Mouse (Mus musculus) thymus, adult 2 months (tissue): ENCODE data around the gene Cacna2d3. TPM values are rescaled to one million over a fixed set of nuclear protein-coding genes. Genes with fewer than 3 reads are reported as not detected.

Source experiments
- DNase-seq: peaks from one replicate; pipeline ENCODE4 v3.0.0; 2021
- H3K27ac ChIP-seq: fragments of 200-500 bp; 2 replicates; pipeline ENCODE4 v1.5.1; 2012; ENCODE audit warnings: low read length, control low read depth; ENCODE audit not compliant: control insufficient read depth, insufficient read depth
- H3K27me3 ChIP-seq: fragments of 200-500 bp; 2 replicates; pipeline ENCODE4 v1.6.1; 2012; ENCODE audit warnings: mild to moderate bottlenecking, low read length, moderate library complexity, mixed read lengths; ENCODE audit not compliant: control insufficient read depth, insufficient read depth
- H3K36me3 ChIP-seq: fragments of 200-500 bp; 2 replicates; pipeline ENCODE4 v1.6.1; 2012; ENCODE audit warnings: mild to moderate bottlenecking, low read length, moderate library complexity; ENCODE audit not compliant: control insufficient read depth, insufficient read depth
- H3K4me1 ChIP-seq: fragments of 200-500 bp; replicated peaks from 2 replicates; pipeline ENCODE4 v1.6.1; 2012; ENCODE audit warnings: low read length; ENCODE audit not compliant: control insufficient read depth, insufficient read depth
- H3K4me3 ChIP-seq: fragments of 200-500 bp; 2 replicates; pipeline ENCODE4 v1.5.1; 2012; ENCODE audit warnings: mild to moderate bottlenecking, low read length, control low read depth, moderate library complexity; ENCODE audit not compliant: control insufficient read depth, insufficient read depth
- CTCF ChIP-seq: fragments of 200-500 bp; IDR thresholded peaks from 2 replicates; pipeline ENCODE4 v1.5.1; 2012; ENCODE audit warnings: mild to moderate bottlenecking, control low read depth, low read length, moderate library complexity, borderline replicate concordance; ENCODE audit not compliant: control insufficient read depth, poor library complexity, insufficient read depth; ENCODE audit errors: extremely low read depth
- POLR2A ChIP-seq: fragments of 200-500 bp; IDR thresholded peaks from 2 replicates; pipeline ENCODE4 v1.6.1; 2012; ENCODE audit warnings: mild to moderate bottlenecking, low read length, control low read depth, moderate library complexity; ENCODE audit not compliant: control insufficient read depth, poor library complexity, insufficient read depth; ENCODE audit errors: extremely low read depth
- WGBS: fragments of 180-500 bp; shearing (Covaris S2); methylation state at CpG from one replicate; pipeline ENCODE4 v1.1.7; 2018; 5-methylcytosine and 5-hydroxymethylcytosine counted together
- polyA plus RNA-seq: library from polyadenylated mRNA; depleted of rRNA; stranded (reverse); fragments of >200 nt; gene quantifications from 2 replicates; pipeline ENCODE4 v1.2.3, GENCODE M21; 2012

Gene Cacna2d3
- polyA plus RNA-seq, 1 experiment: 0.08 TPM

GRCm38 (mm10) chr14:29403849-29404808 lies 317.5 kb downstream of the Cacna2d3 start:
- 67% methylated on average over 8 of the region's 8 CpGs for WGBS
- no peak for TF ChIP-seq CTCF
- TF ChIP-seq POLR2A: no peak
- no peak for DNase-seq
- Histone ChIP-seq H3K36me3 (no peaks in the 10 kb centered on the region), H3K4me3 (no peak overlapping the region), H3K27ac (no peak overlapping the region), H3K27me3 (no peaks in the 10 kb centered on the region), H3K4me1 (no peaks in the 10 kb centered on the region)

DNA sequence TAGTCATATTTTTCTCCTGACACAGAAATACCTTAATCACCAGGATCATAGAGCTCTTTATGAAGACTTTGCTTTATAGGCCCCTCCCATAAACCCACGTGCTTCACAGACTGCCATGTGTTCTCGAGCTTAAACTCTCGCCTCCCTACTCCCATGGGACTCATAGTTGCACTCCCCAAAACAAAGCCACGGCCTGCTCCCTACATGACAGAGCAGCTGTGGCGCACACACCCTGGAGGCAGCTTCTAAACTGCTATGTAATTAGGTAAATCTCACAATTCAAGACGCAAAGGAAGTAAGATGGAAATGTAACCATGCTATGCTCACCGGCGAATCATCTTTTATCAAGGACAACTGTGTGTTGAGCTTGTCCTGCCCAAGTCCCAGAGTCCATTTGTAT lies 319.2 kb downstream of the Cacna2d3 start:
- WGBS: 80% methylated on average over 8 of the region's 8 CpGs
- H3K4me1 ChIP-seq: no peaks in the 10 kb centered on the region
- H3K4me3 ChIP-seq: no peak overlapping the region
- TF ChIP-seq CTCF (no peak), POLR2A (no peak)
- H3K27ac ChIP-seq: no peak overlapping the region
- no peaks in the 10 kb centered on the region for H3K27me3 ChIP-seq
- no peak for DNase-seq
- H3K36me3 ChIP-seq: no peaks in the 10 kb centered on the region

DNA sequence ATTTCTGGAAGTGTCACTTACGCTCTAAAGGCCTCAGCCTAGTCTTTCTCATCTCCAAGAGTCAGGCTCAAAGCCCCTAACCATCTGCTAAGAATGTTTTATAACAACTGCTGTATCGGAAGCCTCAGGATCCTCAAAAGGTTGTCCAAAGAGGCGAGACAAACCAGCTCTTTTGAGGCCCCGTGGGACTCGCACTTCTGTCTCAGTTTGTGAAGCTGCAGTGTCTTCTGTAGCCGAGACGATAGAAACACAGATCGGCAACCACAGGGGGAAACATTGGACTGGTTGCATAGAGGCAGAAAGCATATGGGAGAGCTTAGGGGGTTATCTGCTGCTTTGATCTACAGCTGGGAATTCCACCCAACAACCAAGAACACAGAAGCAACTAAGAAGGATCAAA lies 327.9 kb downstream of the Cacna2d3 start:
- TF ChIP-seq CTCF (no peak), POLR2A (no peak)
- H3K4me3 ChIP-seq: no peak overlapping the region
- no peak overlapping the region for H3K27ac ChIP-seq
- no peaks in the 10 kb centered on the region for H3K4me1 ChIP-seq
- H3K36me3 ChIP-seq: no peaks in the 10 kb centered on the region
- no peak for DNase-seq
- H3K27me3 ChIP-seq: no peaks in the 10 kb centered on the region
- 92% methylated on average over 8 of the region's 8 CpGs for WGBS

DNA sequence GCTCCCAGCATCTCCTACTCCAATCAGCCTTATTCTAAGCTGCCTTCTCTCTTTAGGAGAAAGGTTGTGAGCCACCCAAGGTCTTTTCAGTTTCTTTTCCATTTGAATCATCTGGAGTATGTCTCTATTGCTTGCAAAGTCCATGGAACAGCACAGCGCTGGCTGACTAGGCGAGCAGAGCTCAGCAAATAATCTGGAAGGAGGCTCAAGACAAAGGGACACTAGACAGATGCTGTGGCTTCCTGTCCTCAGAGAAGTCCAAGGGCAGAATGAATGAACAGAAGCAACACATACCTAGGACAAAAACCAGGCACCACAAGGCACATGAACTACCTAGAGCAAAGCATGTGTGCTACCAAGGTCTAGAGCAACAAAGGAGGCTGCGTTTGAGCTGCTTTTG lies 328.8 kb downstream of the Cacna2d3 start:
- Histone ChIP-seq H3K27me3 (no peaks in the 10 kb centered on the region), H3K36me3 (no peaks in the 10 kb centered on the region), H3K4me1 (no peaks in the 10 kb centered on the region), H3K27ac (no peak overlapping the region), H3K4me3 (no peak overlapping the region)
- no peak for TF ChIP-seq CTCF
- TF ChIP-seq POLR2A: no peak
- no peak for DNase-seq
- 94% methylated on average over 3 of the region's 3 CpGs for WGBS

GRCm38 (mm10) chr14:29391489-29391888 lies 330.2 kb downstream of the Cacna2d3 start:
- Histone ChIP-seq H3K27me3 (no peaks in the 10 kb centered on the region), H3K27ac (no peak overlapping the region), H3K4me3 (no peak overlapping the region), H3K36me3 (no peaks in the 10 kb centered on the region), H3K4me1 (no peaks in the 10 kb centered on the region)
- no peak for DNase-seq
- TF ChIP-seq POLR2A: no peak
- TF ChIP-seq CTCF: no peak
- 93% methylated on average over 2 of the region's 2 CpGs for WGBS

DNA sequence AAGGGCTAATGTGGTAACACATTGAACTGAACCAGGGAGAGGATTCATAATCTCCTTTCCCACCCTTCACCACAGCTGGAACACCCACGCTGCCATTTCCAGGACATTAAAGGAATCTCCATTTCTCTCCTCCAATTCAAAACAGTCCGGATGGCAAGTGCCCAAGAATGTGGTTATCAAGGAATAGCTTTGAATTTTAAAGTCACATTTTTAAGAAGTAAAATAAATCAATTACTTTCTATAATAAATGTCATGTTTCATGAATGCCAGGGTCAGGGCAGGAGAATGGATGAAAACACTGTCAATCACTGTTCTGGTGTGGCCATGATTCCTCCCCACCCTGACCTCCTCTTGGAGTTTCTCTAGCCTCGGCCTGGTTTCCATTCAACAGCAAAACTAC lies 333.9 kb downstream of the Cacna2d3 start:
- TF ChIP-seq CTCF (no peak), POLR2A (no peak)
- 91% methylated on average over 3 of the region's 3 CpGs for WGBS
- Histone ChIP-seq H3K4me3 (no peak overlapping the region), H3K4me1 (no peaks in the 10 kb centered on the region), H3K27ac (no peak overlapping the region), H3K27me3 (no peaks in the 10 kb centered on the region), H3K36me3 (no peaks in the 10 kb centered on the region)
- DNase-seq: no peak

GRCm38 (mm10) chr14:29385500-29385899 lies 336.2 kb downstream of the Cacna2d3 start:
- H3K4me1 ChIP-seq: no peaks in the 10 kb centered on the region
- TF ChIP-seq POLR2A (no peak), CTCF (no peak)
- no peak overlapping the region for H3K4me3 ChIP-seq
- H3K27ac ChIP-seq: no peak overlapping the region
- no peaks in the 10 kb centered on the region for H3K36me3 ChIP-seq
- DNase-seq: no peak
- no peaks in the 10 kb centered on the region for H3K27me3 ChIP-seq
